Mouse (Mus musculus) kidney, adult 8-10 months (tissue): ENCODE measurements around the gene Tln2.

Experiments used
- DNase-seq, 2 experiments: peaks; one replicate each; pipeline ENCODE4 v3.0.0; 2022

The Tln2 gene

DNA sequence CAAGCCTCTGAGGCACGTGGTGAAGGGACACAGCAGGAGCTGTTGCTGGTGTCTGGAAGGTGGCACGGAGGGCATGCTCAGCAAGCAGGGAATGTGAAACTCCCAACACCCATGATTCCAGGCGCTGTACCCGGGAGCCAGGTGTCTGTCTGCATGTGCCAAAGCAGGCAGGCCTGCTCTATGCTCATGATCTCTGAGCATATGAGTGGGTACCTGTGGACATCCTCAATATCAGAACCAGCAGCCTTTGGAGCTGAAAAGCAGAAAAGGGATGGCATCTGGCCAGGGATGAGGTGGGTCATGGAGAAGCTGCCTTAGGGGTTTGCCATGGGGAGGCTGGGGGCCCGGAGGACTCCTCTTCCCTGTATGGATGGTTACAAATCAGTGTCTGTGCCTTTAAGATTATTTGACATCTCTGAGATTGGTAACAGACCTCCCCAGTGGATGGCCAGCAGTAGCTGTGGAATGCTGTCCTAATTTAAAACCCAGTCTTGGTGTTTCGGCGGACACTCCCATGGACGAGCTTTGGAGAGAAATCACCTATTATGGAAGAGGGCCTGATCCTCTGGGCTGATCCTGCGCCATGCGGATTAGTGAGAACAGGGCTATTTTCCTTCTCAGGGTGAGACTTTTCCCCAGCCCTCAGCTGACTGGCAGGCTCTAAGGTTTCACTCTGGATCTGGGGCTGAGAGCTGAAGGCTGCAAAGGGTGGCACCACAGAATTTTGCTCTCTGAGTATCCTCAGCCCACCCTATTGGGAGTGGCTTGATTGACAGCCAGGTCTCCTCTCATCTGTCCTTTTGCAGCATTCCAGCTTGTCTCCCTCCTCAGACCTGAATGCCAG lies 367.8 kb downstream of the Tln2 start:
- DNase-seq, result no peak

DNA sequence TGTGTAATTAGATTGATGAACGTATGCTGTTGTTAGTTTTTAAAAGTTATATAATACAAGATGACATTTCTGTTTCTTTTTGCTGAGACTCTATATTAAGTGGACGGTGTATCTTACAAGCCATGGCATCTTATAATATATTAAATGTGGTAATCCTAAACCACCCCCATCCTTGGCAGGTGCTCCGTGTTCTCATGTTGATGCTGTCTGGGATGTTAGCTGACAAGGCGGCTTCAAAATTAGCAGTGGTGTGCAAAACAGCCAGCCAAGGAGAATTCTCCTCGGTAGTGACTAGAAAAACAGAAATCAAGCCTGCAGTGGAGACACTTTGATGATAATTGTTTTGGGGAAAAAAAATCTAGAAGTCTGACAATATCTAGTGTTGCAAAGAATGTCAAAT lies 371.8 kb downstream of the Tln2 start:
- no peak for DNase-seq

DNA sequence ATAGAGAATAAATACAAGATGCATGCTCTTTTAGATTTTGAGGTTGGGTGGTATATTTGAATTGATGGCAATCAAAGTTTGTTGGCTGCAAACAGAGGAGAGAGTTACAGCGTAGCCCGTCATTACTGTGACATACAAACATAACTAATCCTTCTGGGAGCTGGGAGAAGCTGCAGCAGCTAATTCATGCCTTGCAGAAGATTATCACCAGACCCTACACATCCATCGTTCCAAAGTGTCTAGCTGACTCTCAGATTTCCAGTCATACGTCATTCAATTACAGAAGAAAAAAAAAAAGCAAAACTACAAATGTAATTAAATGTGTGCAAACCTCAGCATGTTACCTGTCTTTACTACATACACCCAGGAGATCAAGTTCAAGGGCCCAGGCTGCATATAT lies 372.3 kb downstream of the Tln2 start:
- DNase-seq, result no peak

DNA sequence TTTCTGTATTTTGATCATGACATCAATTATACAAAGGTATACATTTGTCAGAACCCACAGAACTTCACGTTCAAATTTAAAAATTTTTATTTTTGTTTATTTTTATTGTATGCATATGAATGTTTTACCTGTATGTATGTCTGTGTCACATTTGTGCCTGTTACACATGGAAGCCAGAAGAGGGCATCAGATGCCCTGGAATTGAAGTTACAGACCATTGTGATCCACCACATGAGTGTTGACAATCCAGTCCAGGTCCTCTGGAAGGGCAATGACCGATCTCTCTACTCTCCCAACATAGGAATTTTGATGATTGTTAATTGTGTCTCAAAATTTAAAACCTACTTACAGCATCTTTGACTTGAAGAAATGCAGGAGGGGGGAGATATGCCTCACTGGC lies 374.9 kb downstream of the Tln2 start:
- DNase-seq, result no peak

DNA sequence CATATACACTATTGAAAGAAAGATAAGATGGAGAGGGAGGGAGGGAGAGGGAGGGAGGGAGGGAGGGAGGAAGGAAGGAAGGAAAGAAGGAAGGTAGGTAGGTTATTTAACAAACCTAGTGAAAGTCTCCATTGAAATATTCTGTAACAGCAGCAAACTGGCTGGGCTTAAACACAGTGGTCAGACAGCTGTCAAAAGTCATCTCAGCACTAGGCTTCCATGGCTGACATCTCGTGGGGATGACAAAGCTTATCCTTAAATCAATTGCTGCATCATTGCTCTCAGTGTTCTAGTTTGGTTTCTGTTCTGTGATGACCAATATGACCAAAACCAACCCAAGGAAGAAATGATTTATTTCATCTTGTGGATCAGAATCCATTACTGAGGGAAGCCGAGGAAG lies 376.0 kb downstream of the Tln2 start:
- DNase-seq, result no peak

DNA sequence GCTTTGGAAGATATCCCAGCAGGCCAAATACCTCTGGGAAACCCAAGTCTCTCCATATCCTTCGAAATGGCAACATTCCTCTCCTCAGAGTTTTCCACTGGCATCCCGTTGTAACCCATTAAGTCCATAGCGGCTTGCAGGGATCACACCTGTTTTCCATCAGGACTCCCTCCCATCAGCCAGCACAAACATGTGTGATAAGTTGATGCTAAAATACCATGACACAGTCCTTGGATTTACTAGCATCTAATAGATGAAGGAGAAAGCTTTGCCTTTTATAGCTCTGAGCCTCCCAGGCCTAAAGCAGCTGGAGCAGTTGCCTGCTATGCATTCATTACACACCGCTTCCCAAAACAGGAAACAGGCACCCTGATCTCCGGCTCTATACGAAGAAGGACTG lies 377.5 kb downstream of the Tln2 start:
- DNase-seq, result no peak

DNA sequence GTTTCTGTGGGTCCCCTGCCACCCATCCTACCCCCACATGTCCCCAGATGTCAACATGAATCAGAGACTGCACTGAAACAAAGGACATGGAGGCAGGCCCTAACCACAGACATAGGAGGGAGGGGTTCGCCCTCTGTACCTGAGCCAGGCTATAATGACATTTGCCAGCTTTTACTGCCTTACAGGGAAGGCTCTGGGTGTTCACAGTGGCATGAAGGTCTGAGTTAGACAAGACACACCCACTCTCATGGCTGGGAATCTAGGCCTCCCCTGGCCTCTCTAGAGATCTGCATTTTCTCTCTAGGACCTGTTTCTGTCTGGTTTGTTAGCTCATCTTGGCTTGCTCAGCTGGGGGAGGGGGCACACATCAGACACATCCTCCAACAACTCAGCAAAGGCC lies 380.8 kb downstream of the Tln2 start:
- DNase-seq, result no peak

DNA sequence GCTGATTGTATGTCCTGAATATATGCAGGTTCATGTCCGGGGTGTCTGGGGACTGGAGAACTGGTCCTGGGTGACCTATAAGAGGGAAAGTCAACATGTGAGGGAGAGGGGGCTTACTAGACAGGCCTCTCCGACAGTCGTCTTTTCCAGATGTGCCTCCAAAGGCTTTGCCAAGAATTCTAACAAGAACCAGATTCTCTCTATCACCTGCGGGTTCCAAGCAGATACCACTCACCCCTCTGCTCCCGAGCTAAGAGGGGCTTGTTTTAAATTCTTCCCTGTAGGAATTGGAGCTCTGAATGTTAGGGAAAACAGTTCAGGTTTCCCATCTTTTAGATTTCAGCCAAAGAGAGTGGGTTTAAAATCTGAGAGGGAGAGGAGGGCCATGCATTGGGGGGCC lies 381.3 kb downstream of the Tln2 start:
- no peak for DNase-seq

DNA sequence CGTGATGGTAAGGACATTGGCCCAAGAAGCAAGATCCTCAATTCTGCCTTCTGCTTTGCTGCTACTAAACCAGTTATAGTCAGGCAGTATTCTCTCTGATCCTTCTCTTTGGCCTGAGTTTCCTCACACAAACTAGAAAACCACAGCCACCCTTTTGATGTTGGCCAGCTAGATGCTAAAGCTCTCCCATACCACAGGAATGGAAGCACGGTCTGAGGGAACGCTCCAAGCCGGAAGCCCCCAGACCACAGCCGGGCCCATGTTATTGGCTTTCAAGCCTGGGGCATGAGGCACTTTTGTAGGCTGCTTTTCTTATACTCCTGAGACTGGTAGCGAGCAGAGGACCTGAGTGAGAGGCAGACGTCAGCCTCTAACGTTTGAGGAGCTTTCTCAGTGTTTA lies 383.4 kb downstream of the Tln2 start:
- DNase-seq, result no peak

DNA sequence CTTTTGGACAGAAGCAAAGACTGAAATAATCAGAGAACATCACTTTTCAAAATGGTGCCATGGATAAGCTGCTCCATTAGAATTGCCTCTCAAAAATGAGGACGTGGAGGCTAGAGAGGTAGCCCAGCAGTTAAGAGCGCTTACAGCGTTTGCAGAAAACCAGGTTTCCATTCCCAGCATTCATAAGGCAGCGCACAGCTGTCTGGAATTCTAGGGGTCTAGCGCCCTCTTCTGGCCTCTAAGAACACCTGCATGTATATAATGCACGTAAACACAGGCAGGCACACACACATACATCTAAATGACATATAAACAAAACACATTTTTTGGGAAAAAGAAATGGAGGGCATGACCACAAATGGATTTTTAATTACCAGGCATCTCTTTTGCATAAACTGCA lies 385.7 kb downstream of the Tln2 start:
- no peak for DNase-seq

DNA sequence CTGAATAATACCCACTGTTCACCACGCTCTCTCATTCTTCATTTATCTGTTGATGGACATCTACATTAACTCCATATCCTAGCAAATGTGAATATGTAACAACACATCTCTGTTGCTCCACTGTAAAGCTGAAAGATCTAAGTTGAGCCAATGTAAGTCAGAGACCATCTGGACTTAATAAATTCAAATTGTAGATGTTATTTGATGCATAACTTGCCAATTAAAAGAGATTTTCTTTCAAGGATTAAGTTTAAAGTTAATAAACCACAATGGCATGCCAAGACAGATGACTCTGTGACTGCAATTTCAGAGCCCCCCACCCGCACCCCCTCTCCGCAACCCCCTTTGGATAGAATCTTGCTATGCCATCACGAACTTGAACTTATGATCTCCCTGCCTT lies 386.3 kb downstream of the Tln2 start:
- no peak for DNase-seq

DNA sequence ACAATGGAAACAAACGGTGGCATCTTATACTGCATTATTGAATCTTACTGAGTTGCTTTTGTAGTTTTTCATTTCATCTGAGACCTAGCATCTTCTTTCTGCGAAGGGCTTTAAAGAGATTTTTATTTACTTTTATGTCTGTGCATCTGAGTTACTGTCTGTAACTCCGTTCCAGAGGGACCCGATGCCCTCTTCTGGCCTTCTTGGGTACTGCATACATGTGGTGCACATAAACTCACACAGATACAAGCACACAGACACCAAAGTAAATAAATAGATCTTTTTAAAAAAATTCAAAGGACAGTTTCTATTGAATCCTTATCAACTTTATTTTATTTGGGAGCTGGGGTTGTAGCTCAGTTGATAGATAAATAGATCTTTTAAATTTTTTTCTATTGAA lies 388.1 kb downstream of the Tln2 start:
- DNase-seq, result no peak

DNA sequence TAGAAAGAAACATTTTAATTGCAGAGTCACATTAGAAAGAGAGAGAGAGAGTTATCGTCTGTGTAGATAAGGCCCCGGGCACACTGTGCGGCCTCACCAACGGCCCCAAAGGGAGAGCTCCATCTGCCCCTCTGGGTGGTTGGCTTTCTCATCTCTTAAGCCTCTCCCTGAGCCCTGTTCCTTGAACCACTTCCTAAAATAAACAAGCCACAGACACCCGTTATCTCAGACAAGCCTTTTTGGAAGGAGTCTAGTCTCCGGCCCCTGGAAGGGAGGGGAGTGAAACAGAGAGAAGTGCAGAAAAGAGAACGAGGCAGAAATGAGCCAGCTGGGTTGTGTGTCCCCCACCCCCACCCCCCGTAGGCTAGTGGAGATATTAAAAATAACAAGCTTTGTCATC lies 388.7 kb downstream of the Tln2 start:
- DNase-seq, result no peak

DNA sequence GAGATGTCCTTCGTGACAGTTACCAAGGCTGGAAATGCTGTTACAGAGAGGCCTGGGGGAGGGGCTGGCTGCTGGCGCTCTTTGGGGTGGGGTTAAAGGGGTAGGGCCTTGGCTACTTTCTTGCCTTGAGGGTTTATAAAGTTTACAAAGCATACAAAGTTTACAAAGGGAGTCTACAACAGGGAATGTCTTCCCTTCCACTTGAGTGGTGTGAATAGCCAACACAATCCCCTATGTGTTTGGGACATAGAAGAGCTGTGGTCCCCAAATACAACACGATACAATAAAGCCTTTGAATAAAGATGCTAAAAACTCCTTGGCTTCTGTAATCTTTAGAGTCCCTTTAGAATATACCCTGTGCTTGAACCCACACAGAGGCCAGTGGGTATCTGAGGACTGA lies 389.5 kb downstream of the Tln2 start:
- DNase-seq, result no peak
